Mouse (Mus musculus) kidney, adult 11 months (tissue): ENCODE data around the gene Hist1h2ad.
"Not testable (repeated sequence)": the region's sequence is repeated elsewhere in the genome, so short reads cannot be mapped to it uniquely, and the experiment has no call there.

Source experiments
- DNase-seq: peaks from one replicate; pipeline ENCODE4 v3.0.0; 2022

Hist1h2ad gene

GRCm38 (mm10) chr13:23542225-23542980 is 31.8 kb upstream of the Hist1h2ad start:
- not testable (repeated sequence) for DNase-seq

DNA sequence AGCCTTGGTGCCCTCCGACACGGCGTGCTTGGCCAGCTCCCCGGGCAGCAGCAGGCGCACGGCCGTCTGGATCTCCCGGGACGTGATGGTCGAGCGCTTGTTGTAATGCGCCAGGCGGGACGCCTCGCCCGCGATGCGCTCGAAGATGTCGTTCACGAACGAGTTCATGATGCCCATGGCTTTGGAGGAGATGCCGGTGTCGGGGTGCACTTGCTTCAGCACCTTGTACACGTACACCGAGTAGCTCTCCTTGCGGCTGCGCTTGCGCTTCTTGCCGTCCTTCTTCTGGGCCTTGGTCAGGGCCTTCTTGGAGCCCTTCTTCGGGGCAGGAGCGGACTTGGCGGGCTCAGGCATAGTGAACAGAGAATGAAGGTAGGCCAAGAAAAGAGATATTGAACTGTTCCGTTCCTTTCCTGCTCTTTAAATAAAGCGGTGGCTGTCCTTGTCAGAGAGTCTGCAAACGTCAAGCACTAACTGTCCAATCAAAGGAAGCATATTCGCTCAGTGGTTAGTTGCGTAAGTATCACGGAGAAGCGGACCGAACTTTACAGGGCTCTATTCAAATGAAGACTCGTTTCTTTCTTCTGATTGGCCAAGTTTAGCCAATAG is 31.1 kb upstream of the Hist1h2ad start, which contains the start of gene Hist1h2bh:
TSS of gene Hist1h2bh (minus strand) at position 394 of the 609 bp plus-strand sequence.
- peak; percentile 77 for DNase-seq

- peak; percentile 65 for DNase-seq
Observed at GRCm38 (mm10) chr13:23543965-23544786, 30.0 kb upstream of the Hist1h2ad start, which contains the start of gene Hist1h3f. TSS of gene Hist1h3f (plus strand) at chr13:23544052.

DNA sequence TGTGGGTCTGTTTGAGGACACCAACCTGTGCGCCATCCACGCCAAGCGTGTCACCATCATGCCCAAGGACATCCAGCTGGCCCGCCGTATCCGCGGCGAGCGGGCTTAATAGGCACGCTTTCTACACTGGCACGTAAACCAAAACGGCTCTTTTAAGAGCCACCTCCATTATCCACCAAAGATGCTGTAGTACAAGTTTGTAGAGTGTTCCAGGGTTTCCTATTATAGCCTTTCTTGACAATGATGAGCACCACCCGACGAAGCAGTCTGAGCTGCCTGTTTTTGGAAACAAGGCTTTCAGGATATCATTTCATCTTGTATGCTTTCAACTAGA is 29.4 kb upstream of the Hist1h2ad start:
- DNase-seq, result not testable (repeated sequence)

DNA sequence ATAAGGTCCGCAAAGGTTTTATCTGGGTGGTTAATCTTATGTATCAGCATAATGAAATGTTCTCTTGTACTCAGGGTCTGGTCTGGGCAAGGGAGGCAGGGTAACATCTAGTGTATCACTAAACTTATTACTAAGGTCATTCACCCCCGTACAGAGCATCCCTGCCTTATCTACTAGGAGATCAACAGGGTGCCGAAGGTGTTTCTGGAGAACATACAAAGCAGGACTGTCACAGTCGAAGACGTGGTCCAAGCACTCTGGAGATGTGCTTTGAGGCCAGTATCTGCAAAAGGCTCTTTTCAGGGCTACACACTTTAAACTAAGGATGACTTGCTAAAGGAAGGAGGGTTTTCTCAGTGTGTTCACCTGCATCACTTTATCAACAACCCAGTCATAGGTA is 27.5 kb upstream of the Hist1h2ad start:
- DNase-seq, result no peak

DNA sequence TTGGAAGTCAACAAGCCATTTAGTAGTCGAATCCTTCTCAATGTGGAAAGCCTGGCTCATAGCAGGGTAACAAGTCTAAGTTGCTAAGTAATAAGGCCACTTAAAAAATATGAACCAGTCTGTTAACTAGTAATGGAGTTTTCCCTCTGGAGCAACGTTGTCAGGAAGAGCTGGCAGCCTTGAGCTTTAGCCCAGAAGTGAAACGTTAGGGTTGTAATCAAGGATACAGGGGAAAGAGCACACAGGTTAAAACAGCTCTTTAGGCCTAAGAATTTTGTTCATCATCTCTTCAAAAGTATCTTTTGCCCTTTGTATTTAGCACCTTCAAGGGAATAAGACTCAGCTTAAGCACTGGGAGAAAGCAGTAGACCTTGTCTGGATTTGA is 23.4 kb upstream of the Hist1h2ad start:
- DNase-seq, result no peak

DNA sequence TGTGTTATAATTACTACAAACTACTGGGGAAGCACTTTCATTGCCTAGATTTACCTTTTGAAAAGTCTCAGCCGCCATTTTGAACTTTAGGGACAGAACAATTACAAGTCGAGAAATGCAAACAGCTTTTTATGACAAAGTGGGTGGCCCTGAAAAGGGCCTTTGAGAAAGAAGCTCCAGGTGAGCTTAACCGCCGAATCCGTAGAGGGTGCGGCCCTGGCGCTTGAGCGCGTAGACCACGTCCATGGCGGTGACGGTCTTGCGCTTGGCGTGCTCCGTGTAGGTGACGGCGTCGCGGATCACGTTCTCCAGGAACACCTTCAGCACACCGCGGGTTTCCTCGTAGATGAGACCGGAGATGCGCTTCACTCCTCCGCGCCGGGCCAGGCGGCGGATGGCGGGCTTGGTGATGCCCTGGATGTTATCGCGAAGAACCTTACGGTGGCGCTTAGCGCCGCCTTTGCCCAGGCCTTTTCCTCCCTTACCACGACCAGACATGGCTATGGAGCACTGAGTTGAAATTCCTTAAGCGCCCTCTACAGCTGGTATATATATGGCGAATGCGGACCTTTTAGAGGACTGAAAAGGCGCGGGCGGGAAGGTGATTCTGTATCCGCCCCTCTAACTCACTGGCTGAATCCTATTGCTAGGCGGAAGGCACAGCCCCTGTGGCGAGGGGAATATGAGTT is 22.9 kb upstream of the Hist1h2ad start, which contains the start of gene Hist1h4f:
TSS of gene Hist1h4f (minus strand) at position 503 of the 689 bp plus-strand sequence.
- peak; percentile 82 for DNase-seq

- DNase-seq, result no peak
Observed at GRCm38 (mm10) chr13:23551931-23552914, 22.0 kb upstream of the Hist1h2ad start.

DNA sequence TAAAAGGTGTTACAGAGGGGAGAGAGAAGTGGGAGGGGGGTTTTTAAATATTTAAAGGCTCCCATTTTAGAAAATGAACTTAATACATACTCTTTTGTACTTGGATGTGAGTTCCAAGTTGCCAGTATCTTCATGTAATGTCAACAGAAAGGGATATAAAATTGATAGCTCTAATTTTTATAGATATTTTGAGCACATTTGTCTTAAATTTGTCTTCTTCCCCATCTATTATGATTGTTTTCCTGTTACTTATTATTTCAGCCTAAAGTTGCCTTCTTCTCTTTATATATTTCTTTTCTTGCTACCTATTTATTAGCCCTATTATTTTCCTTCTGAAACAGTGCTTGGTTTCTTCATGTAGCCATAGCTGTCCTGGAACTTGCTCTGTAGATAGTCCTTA is 21.2 kb upstream of the Hist1h2ad start, which contains the start of gene Hist1h1d:
TSS of gene Hist1h1d (plus strand) at position 301 of the 400 bp plus-strand sequence.
- no peak for DNase-seq

GRCm38 (mm10) chr13:23554393-23554792 is 19.8 kb upstream of the Hist1h2ad start:
- DNase-seq, result no peak

DNA sequence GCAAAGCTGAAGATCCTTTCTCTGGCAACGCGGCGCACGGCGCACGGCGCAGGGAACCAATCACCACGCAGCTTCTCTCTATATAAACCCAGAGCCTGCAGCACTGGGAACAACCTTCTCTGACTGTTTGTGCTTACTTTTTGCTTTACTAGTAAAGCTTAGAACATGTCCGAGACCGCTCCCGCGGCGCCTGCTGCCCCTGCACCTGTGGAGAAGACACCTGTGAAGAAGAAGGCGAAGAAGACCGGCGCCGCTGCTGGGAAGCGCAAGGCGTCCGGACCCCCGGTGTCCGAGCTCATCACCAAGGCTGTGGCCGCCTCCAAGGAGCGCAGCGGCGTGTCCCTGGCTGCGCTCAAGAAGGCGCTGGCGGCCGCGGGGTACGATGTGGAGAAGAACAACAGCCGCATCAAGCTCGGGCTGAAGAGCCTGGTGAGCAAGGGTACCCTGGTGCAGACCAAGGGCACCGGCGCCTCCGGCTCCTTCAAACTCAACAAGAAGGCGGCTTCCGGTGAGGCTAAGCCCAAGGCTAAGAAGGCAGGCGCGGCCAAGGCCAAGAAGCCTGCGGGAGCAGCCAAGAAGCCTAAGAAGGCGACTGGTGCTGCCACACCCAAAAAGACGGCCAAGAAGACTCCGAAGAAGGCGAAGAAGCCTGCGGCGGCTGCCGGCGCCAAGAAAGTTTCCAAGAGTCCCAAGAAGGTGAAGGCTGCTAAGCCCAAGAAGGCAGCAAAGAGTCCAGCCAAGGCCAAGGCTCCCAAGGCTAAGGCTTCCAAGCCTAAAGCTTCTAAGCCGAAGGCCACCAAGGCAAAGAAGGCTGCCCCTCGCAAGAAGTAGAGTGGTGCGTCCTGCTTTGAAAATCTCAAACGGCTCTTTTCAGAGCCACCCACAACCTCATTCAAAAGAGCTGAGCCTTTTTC is 19.0 kb upstream of the Hist1h2ad start:
- peak; percentile 58 for DNase-seq

- DNase-seq, result peak; percentile 69
Observed at GRCm38 (mm10) chr13:23555839-23556416, 18.3 kb upstream of the Hist1h2ad start.

DNA sequence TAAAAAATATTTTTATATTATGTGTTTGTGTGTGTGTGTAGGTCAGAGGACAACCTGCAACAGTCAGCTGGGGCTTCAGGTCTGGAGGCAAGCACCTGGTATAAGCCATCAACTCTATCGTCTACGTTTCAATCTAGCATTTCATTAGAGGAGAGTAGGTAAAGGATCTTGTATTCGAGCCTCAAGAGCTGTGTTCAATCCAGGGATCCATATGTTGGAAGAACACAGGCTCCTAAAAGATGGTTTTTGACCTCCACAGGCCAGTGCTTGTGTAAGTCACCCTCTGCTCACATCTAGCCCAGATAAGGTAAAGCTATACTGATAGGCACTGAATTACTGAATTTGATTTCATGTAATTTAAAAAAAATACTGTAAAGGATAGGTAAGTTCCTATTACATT is 17.3 kb upstream of the Hist1h2ad start:
- DNase-seq, result no peak

- DNase-seq, result not testable (repeated sequence)
Observed at GRCm38 (mm10) chr13:23560699-23561098, 13.5 kb upstream of the Hist1h2ad start.

- DNase-seq, result not testable (repeated sequence)
Observed at GRCm38 (mm10) chr13:23561531-23561882, 12.7 kb upstream of the Hist1h2ad start.

GRCm38 (mm10) chr13:23561883-23562659 is 12.1 kb upstream of the Hist1h2ad start, which contains the start of gene Hist1h3e:
TSS of gene Hist1h3e (minus strand) at chr13:23562369.
- DNase-seq, result peak; percentile 91

- DNase-seq, result no peak
Observed at GRCm38 (mm10) chr13:23562699-23563462, 11.3 kb upstream of the Hist1h2ad start.

- no peak for DNase-seq
Observed at GRCm38 (mm10) chr13:23564482-23564881, 9.7 kb upstream of the Hist1h2ad start.
